Mouse (Mus musculus) liver, embryonic 14.5 days (tissue): ENCODE results near the gene Ace.

Source experiments
- CTCF ChIP-seq: IDR thresholded peaks from 2 replicates; pipeline ENCODE4 v1.5.1; 2016; ENCODE audit warnings: antibody characterized with exemption, low read depth, control low read depth
- EP300 ChIP-seq: IDR thresholded peaks from 2 replicates; pipeline ENCODE4 v1.6.1; 2016; ENCODE audit warnings: antibody characterized with exemption, low read depth

DNA sequence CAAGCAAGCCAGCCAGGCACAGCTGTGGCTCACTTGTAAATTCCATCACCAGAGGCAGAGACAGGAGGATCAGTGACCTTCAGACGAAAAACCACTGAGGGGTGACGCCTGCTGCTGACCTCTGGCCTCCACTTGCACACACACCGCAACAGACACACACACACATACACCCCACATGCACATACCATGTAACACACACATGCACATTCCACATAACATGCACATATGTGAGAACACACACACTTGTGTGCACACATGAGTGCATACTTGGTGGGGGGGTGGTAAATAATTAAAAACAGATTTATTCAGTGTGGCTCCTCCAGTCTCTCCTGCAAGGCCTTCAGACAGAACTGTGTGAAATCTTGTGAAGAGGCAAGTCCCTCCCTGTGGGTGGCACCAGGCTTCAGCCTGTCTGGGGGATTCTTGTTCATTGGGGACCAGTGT, 16.1 kb upstream of the Ace start:
- no peak for TF ChIP-seq CTCF
- no peak for TF ChIP-seq EP300
